Mouse (Mus musculus): ENCODE measurements around the gene Pgap2.
A peak's percentile ranks its signal among the peaks of the same experiment; 100 is the strongest.

The Pgap2 gene

GRCm38 (mm10) chr7:102267601-102268394 is 57.8 kb downstream of the Pgap2 start, which contains the start of gene Stim1:
Gene Stim1 (plus strand): TSS chr7:102267806.
- peak; percentile 86 for DNase-seq

GRCm38 (mm10) chr7:102268395-102268748 is 58.4 kb downstream of the Pgap2 start:
- no peak for DNase-seq

- DNase-seq, result no peak
Measured at GRCm38 (mm10) chr7:102272422-102272948, 62.5 kb downstream of the Pgap2 start.

GRCm38 (mm10) chr7:102281403-102281802 is 71.4 kb downstream of the Pgap2 start:
- no peak for DNase-seq

- no peak for DNase-seq
Measured at GRCm38 (mm10) chr7:102282261-102282660, 72.3 kb downstream of the Pgap2 start.

Measured in kidney, postnatal 14 days (tissue).